Mouse (Mus musculus) cerebral cortex, adult 2 months (tissue): Measurements from ENCODE around the gene Syn2.

ENCODE experiments used
- WGBS: fragments of 180-500 bp; shearing (Covaris S2); methylation state at CpG from one replicate; pipeline ENCODE4 v1.1.7; 2018; 5-methylcytosine and 5-hydroxymethylcytosine counted together

Gene Syn2

DNA sequence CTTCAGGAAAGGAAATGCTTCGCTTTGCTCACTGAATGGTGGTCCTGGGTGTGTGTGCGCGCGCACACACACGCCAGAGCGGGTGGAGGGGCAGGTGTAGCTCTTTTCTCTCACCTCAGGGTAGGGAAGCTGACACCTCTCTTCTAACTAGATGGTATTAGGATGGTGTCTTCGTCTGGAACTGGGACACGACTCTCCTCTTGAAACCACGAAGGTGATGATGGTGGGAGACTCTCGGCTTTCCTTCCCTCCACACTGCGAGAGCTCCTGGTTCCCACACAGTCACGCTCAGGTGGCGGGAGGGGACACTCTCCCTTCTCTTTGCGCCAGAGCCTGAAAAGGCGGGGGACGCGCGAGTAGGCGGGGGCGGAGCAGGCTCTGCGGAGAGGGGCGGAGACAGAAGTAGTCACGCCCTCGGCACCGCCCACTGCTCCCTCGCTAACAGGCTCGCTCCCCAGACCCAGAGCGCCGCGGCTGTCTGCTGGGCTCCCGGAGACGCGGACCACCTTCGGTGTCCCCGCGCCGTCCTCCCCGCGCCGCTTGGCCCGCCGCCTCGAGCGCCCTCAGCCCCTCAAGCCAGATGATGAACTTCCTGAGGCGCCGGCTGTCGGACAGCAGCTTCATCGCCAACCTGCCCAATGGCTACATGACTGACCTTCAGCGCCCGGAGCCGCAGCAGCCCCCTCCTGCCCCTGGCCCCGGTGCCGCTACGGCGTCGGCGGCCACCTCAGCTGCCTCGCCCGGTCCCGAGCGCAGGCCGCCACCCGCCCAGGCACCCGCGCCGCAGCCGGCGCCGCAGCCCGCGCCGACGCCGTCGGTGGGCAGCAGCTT lies at the start of gene Syn2:
Gene Syn2, plus strand, starts transcription at position 402 of the 831 bp plus-strand sequence.
- WGBS = under 1% methylated on average over 75 of the region's 75 CpGs

DNA sequence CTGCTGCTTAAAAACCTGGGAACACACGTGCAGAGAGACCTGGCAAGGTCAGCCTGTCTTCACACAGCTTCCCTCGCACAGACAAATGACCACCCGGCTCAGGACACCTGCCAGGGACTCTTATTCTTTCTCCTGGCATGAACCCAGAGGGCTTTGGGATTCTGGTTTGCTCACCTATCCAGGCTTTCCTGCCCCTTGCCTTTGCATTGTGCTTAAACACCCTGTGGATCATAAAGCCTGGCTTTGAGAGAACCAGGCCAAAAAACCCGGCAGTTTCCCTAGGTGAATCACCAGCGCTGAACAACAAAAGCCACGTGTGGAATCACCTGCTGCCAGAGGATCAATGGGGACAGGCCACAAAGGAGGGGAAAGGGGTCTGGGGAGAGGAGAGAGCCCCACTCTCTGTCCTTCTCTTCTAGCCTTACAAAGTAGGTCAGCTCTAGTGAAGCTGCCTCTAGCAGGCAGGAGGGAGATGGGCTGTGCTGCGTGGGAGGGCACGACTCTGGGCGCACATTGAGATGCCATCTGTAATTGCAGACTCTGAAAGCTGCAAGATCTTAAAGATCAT lies 49.3 kb upstream of the Syn2 start:
- 32% methylated on average over 9 of the region's 9 CpGs for WGBS

DNA sequence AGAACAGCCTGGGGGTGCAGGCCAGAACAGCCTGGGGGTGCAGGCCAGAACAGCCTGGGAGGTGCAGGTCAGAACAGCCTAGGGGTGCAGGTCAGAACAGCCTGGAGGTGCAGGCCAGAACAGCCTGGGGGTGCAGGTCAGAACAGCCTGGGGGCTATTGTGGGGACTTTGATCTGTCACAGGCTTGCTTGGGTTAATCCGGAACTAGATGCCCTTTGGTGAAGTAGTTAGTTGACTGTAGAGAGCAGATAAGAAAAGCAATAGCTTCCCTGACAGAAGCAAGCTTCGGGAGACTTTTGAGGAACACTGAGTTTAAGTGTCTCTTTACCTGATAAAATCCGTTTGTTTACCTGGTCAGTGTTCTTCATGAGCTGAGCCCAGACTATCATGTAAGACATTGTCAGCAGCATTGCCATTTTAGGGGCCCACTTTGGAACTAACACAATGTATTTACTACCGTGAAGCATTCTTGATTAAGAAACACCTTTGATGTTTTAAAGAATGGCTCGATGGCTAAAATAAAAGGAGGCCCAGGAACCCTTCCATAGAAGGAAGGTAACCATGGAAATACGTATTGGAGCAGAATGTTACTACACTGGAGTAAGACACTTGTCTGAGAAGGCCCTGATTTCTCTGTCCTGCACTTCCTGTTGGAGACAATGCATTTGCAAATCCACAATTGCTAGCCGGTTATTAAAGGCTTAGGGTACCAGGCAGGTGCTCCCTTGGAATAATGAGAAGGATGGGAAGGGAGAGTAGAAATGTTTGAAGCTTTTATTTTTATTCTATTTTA lies 46.2 kb upstream of the Syn2 start:
- 68% methylated on average over 7 of the region's 7 CpGs for WGBS

DNA sequence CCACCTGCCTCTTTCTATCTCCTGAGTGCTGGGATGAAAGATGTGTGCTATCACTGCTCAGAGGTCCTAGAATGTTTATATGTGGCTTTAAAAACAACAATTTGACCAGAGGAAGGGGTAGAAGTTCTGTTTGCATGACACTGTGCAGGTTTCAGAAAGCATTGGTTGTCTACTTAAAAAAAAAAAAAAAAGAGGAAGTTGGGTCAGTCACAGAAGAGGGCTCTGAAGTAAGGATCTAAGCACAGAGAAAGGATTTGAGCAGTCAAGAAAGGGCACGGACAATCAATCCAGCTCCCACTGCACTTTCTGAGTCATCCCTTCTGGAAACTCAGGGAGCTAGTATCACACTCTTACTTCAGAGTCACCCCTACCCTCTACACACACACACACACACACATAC lies 43.0 kb upstream of the Syn2 start:
- WGBS = 53% methylated on average over 1 of the region's 1 CpGs

DNA sequence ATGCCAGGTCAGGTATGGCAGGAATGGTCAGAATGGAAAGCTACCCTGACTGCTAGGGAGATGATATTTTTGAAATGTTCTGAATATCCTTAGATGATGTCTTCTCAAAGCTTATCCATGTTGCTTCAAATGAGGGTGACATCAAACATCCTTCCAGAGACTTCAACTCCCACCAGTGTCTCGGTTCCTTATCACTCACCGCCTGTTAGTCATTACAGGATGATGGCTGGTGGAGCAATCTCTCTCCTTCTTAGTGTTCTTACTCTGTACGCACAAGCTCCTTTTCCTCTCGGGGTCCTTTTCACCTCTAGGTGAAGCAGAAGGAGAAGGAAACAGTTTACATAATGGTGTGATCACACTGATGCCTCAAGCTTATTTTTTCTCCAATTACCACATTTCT lies 32.2 kb upstream of the Syn2 start:
- whole genome bisulfite sequencing = 54% methylated on average over 4 of the region's 4 CpGs

DNA sequence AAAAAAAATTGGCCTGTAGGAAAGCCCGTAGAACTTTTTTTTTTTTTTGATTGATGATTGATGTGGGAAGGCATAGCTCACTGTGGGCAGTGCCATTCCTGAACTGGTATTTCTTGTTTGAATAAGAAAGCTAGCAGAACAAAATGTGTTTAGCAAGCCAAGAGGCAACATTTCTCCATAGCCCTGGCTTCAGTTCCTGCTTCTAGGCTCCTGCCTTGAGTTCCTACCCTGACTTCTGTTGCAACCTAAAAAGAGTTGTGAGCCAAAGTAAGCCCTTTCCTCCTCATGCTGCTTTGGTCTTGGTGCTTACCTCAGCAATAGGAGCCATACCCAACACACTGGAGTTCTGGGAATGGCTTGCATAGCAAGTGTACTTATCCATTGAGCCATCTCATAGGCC lies 23.3 kb upstream of the Syn2 start:
- WGBS = 91% methylated on average over 1 of the region's 1 CpGs

DNA sequence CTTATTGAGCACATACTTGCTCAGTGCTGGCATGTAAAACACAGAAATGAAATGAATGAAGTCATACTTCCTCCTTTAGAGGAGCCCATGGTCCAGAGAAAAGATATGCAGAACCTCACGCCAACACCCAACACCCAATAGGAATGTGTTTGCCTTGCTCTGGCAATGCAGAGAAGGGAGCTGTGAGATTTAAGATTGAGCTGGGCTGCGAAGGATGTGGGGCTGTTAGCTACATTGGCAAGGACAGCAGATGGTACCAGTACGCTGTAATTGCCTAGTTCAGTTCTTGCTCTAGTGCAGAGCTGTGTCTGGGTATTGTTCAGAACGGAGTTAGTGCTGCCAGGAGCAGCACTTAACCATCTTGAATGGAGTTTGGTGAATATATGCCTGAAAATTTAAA lies 12.5 kb upstream of the Syn2 start:
- 39% methylated on average over 4 of the region's 4 CpGs for WGBS

DNA sequence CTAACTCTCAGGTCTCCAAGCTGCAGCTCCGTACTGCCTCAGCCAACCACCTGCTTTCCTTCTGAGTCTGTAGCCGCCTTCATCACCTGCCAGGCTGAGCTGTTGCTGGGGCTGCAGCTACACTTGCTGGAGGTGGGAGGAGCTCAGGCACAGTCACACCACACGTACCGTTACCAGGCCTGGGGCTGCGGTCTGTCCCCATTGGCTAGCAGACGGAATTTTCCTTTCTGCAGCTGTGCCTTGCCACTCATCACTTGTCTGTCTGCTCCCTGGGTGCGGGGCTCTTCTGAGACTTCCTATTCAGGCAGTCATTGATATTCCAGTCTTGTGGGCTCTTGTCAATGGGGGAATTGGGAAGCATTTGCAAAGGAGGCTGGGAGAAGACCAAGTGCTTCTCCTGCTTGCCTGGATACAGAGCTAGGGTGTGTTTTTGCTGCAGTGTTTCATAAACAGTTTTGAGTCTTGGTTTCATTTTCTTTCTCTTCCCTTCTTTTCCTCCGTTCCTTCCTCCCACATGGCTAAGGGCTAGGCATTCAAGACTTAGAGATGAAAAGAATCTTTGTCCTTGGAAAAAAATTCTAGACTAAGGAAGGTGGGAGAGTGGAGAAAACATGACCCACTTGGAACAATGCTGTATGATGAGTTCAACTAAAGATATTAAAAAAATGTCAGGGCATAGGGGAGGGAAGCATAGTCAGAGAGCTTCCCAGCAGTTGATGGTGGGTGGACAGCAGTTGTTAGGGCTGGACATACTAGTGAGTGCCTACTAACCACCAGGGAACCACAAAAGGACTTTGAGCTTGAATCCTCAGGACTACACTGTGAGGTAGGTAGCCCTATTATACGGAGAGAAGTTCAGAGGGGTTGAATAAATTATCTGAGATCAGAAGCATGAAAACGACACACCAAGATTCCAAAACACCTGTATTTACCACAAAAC lies 11.2 kb upstream of the Syn2 start:
- 16% methylated on average over 10 of the region's 10 CpGs for WGBS

DNA sequence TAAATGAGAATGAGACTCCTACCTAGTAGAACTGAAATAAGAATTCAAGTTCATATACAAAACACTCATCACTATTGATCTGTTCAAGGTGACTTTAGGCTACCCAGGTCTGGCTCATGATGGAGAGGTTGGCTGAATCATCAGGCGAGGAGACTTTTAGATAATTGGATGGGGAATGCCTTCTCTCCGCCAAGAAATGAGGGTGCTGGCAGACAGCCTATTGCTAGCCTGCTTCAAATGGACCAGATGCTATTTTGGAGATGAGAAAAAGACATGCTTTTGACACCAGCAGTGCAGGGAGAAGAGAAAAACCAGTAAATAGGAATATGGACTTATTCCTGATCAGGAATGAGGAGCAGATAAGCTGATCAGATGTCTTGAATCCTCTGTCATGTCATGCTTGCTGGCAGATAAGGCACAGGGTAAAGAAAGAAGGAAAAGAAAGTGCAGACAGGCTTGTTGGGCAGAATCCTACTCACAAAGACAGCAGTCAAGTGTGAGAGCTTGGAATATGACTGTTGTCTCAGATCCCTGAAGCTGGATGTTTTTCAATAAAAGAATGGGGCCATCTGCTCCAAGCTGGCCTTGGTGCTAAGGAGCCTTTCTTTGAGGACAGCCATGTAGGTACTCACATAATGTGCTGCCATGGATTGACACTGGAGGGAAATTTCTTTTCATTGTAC lies 9.9 kb upstream of the Syn2 start:
- 23% methylated on average over 2 of the region's 2 CpGs for WGBS

DNA sequence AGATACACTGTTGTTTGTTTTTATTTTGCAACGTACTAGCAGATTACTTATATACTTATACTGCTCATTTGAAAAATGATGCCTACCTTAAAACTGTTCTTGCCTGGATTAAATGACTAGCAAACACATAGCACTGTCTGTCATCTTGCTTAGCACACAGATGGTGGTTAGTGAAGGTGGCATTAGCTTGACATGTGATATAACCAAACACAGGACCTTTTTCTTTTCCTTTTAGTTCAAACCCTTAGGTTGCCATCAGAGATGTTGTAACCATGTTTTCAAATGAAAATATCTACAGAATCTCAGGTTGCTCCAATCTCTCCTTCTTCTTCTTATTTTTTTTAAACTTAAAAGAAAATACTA lies 9.4 kb upstream of the Syn2 start:
- WGBS = 41% methylated on average over 1 of the region's 1 CpGs

DNA sequence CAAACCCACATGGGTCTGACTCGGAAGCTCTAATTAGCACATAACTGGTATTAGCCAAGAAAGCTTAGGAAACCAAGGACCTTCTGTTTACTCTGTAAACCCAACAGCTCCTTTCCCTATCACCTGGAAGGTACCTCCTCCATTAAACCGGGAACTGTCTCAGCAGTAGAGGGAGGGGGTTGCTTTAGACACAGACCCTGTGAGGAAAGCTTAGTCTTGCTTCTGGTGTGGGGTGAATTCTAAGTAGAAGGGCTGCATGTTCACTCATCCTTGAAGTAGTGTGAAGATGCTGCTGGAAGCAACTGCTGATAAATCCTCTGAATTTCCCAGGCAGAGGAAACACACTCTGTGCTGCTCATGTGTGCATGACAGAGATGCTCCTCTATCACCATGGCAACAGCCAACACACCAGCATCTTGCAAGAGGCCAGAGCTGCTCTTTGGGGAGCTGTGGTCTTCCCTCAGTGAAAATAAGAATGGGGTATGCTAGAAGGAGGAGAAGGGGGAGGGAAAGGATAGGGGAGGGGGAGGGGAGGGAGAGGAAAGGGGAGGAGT lies 8.4 kb upstream of the Syn2 start:
- 19% methylated on average over 2 of the region's 2 CpGs for WGBS

DNA sequence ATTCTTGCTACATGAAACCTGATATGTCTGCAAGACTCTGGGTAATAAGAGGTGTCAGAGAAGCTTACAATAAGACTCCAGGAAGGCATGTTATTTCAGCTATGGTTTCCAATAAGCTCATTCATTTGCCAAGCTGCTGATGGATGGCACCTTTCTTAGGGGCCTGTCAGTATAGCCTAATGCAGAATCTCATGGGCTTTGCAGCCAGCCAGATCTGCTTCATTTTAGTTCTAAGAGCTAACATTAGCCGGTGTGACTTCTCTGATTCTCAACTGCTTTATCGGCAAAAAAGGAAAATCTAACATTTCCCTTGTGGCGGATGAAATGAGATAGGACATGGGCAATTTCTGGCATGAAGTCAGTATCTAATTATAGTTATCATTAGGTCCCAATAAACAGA lies 7.9 kb upstream of the Syn2 start:
- 44% methylated on average over 3 of the region's 3 CpGs for WGBS

DNA sequence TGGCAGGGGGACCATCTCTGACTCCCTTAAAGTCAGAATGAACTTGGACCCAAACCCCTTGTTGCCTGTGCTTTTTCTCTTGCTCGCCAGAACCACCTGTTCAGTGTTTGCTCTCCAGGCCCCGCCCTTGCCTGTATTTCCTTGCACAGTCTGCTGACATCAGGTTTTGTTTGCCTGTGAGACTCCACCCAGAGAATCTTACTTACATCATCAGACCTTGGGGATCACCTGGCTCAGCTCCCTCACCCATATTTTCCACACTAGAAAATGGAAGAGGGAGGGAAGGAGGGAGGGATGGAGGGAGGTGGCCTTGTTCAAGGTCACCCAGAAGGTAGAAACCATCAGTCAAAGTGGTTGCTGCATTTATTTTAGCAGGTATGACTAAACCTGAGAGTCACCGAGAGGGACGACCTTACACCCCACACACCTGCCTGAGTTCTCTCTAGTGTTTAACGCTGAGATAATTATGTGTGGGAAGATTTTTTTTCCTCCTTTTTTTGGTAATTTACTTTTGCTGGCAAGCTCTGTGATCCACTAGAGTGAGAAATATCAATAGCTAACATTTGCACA lies 7.4 kb upstream of the Syn2 start:
- WGBS = 68% methylated on average over 5 of the region's 5 CpGs

DNA sequence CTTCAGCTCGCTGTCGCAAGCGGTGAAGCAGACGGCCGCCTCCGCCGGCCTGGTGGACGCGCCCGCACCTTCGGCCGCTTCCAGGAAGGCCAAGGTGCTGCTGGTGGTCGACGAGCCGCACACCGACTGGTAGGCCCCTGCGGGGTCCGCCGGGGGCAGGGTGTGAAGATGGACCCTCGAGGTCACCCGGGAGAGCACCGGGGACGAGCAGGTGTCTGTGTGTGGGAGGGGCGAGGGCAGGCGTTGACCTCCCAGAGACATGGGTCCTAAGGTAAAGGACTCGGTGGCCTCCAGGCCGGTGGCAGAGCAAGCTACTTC lies 589 bp downstream of the Syn2 start:
- WGBS = 2% methylated on average over 27 of the region's 27 CpGs

DNA sequence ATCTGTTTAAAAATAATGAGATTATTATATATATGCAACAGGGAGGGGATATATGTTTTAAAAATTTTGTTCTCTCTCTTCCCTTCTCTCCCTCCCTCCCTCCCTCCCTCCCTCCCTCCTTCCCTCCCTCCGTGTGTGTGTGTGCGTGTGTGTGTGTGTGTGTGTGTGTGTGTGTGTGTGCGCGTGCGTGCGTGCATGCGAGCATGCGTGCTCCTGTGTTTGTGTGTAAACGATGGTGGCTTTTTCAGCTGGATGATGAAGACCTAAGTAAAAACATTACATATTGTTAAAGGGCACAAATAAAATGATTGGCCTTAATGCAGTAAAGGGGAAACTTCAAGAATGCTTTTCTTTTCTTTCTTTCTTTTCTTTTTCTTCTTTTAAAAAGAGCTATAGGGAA lies 1.5 kb downstream of the Syn2 start:
- 40% methylated on average over 8 of the region's 9 CpGs for WGBS

DNA sequence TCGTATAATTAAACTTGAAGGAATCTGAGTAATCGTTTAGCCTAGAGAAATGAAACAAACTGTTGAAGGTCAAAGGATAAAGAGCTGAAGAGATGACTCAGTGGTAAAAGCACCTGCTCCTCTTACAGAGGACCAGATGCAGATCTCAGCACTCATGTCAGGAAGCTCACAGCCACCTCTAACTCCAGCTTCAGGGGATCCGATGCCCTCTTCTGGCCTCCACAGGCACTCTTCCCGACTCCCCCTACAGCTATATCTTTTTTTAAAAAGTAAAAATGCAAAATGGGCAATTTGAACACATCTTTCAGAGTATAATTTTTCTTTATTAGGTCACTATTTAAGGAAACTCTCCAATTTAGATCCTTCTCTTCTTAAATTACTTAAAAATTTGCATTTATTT lies 6.7 kb downstream of the Syn2 start:
- WGBS = 50% methylated on average over 4 of the region's 4 CpGs

DNA sequence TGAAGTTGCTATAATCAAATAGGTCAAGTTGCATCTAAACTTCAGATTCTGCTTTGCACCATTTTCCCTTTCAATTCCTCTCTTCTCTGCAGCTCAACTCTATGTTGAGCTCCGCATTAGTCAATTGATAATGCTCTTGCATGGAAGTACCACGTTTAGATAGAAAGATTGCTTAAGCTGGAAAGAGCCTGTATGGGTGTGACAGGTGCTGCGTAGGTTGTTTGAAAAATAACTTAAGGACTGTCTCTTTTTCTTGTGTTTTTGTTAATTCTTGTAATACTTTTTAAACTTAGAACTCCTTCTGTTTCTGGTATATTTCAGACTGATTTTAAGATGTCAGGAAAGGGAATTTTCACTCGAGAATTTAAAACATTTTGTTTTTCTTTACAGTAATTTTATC lies 26.5 kb downstream of the Syn2 start:
- WGBS = 47% methylated on average over 4 of the region's 4 CpGs

DNA sequence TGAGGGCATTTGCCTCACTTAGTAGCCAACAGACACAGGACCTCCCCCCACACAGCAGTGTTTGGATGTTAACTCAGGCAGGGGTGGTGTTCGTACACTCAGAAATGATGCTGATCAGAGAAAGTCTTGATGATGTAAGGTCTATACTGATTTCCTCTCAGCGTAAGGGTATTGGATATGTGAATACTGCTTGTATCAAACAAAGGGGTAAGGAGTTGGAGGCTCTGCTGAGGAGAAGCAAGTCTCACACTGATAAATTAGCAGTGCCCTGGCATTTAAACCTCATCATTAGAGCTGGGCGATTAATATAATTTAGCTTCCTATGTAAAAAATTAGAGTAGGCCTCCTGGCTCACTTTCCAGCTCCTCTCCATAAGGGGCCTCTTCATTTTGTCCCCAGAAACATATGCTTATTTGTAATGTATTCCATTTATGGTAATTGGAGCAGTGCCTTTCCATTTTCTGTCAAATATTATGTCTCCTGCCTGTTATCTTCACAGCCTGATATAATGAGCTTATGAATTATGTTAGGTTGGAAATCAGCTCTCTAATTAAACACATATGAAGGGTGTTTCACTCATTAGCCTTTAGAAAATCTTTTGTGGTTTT lies 31.3 kb downstream of the Syn2 start:
- 67% methylated on average over 3 of the region's 3 CpGs for WGBS

DNA sequence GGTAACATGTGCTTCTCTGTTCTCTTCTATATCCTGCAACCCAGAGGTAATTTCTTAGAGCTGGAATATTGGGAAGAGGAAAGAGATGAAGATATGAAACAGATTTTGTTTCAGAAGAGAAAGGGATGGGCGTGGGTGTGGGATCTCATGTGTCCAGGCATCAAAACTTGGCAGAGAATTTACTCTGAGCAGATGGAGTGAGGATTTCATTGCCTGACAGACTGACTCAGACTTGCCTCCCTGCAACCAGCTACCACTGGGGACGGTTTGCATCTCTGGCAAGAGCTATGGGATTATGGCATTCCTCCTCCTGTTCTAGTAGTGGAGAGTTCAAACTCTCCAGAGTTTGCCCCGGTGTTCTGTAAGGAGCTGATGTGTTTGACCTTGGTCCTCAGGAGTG lies 34.2 kb downstream of the Syn2 start:
- 29% methylated on average over 3 of the region's 3 CpGs for WGBS

DNA sequence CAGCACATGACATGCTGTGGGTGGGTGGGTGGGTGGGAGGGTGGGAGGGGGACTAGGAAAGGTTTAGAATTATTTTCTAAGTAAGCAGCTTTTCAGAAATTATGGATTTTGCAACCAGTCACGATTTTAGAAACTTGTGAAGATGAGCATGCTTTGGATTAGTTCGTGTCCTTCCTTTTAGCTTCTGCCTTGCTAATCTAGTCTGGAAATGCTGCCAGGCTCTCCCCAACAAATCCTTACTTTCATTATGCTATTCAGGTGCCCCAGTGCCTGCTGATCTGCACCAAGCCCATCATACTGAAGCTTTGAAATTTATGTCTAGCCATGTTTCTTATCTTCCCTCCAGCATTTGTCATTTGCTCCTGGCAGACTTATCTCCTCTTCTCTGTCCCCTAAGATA lies 34.8 kb downstream of the Syn2 start:
- 33% methylated on average over 2 of the region's 2 CpGs for WGBS
